Mouse (Mus musculus) lung, embryonic 14.5 days (tissue): ENCODE data around the gene Chrm4. TPM values are rescaled to one million over a fixed set of nuclear protein-coding genes. Genes with fewer than 3 reads are reported as not detected.

ENCODE experiments used
- ATAC-seq: fragments of 200-750 bp; cut with Nextera tagmentation; 2 replicates; pipeline ENCODE4 v1.8.0; 2017; ENCODE audit warnings: mild to moderate bottlenecking, moderate TSS enrichment, moderate library complexity; ENCODE audit not compliant: insufficient read depth
- DNase-seq: peaks from one replicate; pipeline ENCODE4 v3.0.0-alpha.2; 2015
- H3K27ac ChIP-seq: fragments of 300-500 bp; sonication (generic); 2 replicates; pipeline ENCODE4 v1.5.1; 2014; ENCODE audit warnings: low read depth, mild to moderate bottlenecking, moderate library complexity
- H3K27me3 ChIP-seq: fragments of 300-500 bp; sonication (generic); 2 replicates; pipeline ENCODE4 v1.6.1; 2014; ENCODE audit warnings: low read length, control low read depth; ENCODE audit not compliant: insufficient read depth
- H3K36me3 ChIP-seq: fragments of 300-500 bp; sonication (generic); 2 replicates; pipeline ENCODE4 v1.6.1; 2014; ENCODE audit warnings: control low read depth; ENCODE audit not compliant: insufficient read depth
- H3K4me1 ChIP-seq: fragments of 300-500 bp; sonication (generic); 2 replicates; pipeline ENCODE4 v1.6.1; 2014; ENCODE audit warnings: antibody characterized with exemption, control low read depth; ENCODE audit not compliant: insufficient read depth
- H3K4me2 ChIP-seq: fragments of 300-500 bp; sonication (generic); 2 replicates; pipeline ENCODE4 v1.6.1; 2014; ENCODE audit warnings: mild to moderate bottlenecking
- H3K4me3 ChIP-seq: fragments of 300-500 bp; sonication (generic); 2 replicates; pipeline ENCODE4 v1.5.1; 2014; ENCODE audit warnings: low read depth, low read length
- H3K9ac ChIP-seq: fragments of 300-500 bp; sonication (generic); 2 replicates; pipeline ENCODE4 v1.6.1; 2014
- H3K9me3 ChIP-seq: fragments of 300-500 bp; sonication (generic); 2 replicates; pipeline ENCODE4 v1.6.1; 2016; ENCODE audit warnings: low read depth, low read length, control low read depth
- CTCF ChIP-seq: IDR thresholded peaks from 2 replicates; pipeline ENCODE4 v1.5.1; 2016; ENCODE audit warnings: antibody characterized with exemption, low read depth
- WGBS: fragments of 180-500 bp; shearing (Covaris S2); extraction: QIAGEN DNeasy Blood & Tissue Kit; methylation state at CpG from one replicate; pipeline ENCODE4 v1.1.7; 2014; 5-methylcytosine and 5-hydroxymethylcytosine counted together
- polyA plus RNA-seq: library from polyadenylated mRNA; unstranded; fragments of >200 nt; fragmentation: Nextera tagmentation; extraction: Ambion mirVana; gene quantifications from 2 replicates; pipeline ENCODE4 v1.2.1, GENCODE M21; 2014

Gene Chrm4
- polyA plus RNA-seq, 1 experiment from 2014 or later, result 0.33 TPM

- peaks cover 25% of the 10 kb centered on the region; the same call in 1 of the 2 replicates for H3K36me3 ChIP-seq
- no peak for TF ChIP-seq CTCF
- no peak overlapping the region for H3K4me3 ChIP-seq
- no peaks in the 10 kb centered on the region for H3K27me3 ChIP-seq
- H3K9me3 ChIP-seq, result no peaks in the 10 kb centered on the region
- no peak overlapping the region for H3K9ac ChIP-seq
- H3K4me2 ChIP-seq, result no peak overlapping the region
- H3K27ac ChIP-seq, result no peak overlapping the region
- DNase-seq, result no peak
- no peaks in the 10 kb centered on the region for H3K4me1 ChIP-seq
- ATAC-seq, result no peak
- WGBS, result 89% methylated on average over 3 of the region's 3 CpGs
Observed at GRCm38 (mm10) chr2:91899141-91899540, 27.9 kb upstream of the Chrm4 start.

- WGBS, result 91% methylated on average over 8 of the region's 8 CpGs
- DNase-seq (no peak), ATAC-seq (no peak)
- Histone ChIP-seq H3K4me3 (no peak overlapping the region), H3K4me1 (no peaks in the 10 kb centered on the region), H3K9me3 (no peaks in the 10 kb centered on the region), H3K4me2 (no peak overlapping the region), H3K27me3 (no peaks in the 10 kb centered on the region), H3K9ac (no peak overlapping the region), H3K36me3 (peaks cover 24% of the 10 kb centered on the region; the same call in 1 of the 2 replicates), H3K27ac (no peak overlapping the region)
- no peak for TF ChIP-seq CTCF
Observed at GRCm38 (mm10) chr2:91900431-91900830, 26.6 kb upstream of the Chrm4 start.

GRCm38 (mm10) chr2:91902336-91902735, 24.7 kb upstream of the Chrm4 start:
- WGBS, result 60% methylated on average over 5 of the region's 5 CpGs
- no peaks in the 10 kb centered on the region for H3K27me3 ChIP-seq
- no peak for DNase-seq

GRCm38 (mm10) chr2:91903171-91903925, 23.7 kb upstream of the Chrm4 start:
- Histone ChIP-seq H3K36me3 (peaks cover 25% of the 10 kb centered on the region; the same call in 1 of the 2 replicates), H3K4me3 (no peak overlapping the region), H3K4me1 (no peaks in the 10 kb centered on the region), H3K9me3 (no peaks in the 10 kb centered on the region), H3K9ac (no peak overlapping the region), H3K27ac (no peak overlapping the region), H3K27me3 (no peaks in the 10 kb centered on the region), H3K4me2 (no peak overlapping the region)
- no peak for DNase-seq
- TF ChIP-seq CTCF, result no peak
- ATAC-seq, result no peak
- WGBS, result 82% methylated on average over 3 of the region's 3 CpGs

More at GRCm38 (mm10) chr2:91902336-91902735, 24.7 kb upstream of the Chrm4 start:
- no peak for ATAC-seq
- TF ChIP-seq CTCF, result no peak
- Histone ChIP-seq H3K36me3 (peaks cover 20% of the 10 kb centered on the region; the same call in 1 of the 2 replicates), H3K27ac (no peak overlapping the region), H3K4me3 (no peak overlapping the region), H3K9ac (no peak overlapping the region), H3K4me1 (no peaks in the 10 kb centered on the region), H3K4me2 (no peak overlapping the region), H3K9me3 (no peaks in the 10 kb centered on the region)

DNA sequence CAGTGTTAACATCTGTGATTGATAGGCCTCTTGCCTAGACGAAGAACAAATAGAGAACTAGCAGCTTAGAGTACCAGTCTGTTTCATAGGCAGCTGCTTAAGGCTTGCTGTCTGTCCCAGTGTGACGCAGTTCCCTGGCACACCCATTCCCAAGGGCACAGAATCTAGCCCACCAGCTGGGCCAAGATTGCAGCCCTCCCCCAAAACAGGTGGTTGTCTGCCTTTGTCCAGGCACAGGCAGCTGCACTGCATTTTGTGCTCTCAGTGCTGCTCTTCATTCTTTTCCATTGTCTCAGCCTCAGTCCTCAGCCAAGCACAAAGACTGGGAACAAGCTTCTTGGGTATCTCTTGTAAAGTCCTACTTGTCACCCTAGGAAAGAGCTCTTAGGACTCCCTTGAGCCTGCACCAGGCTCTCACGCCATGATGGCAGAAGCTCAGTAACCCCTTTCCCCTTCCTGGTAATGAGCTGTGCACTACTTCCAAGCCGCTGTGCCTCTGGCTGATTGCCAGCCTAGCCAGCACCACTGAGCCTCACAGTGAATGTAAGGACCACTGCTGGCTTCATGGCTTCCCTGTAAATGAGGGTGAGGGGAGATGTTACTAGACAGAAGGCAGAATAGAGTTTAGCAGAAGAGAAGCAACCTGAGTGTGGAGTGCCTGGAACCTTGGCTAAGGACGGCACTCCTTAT, 22.3 kb upstream of the Chrm4 start:
- H3K9me3 ChIP-seq, result no peaks in the 10 kb centered on the region
- H3K27me3 ChIP-seq, result no peaks in the 10 kb centered on the region
- peaks cover 32% of the 10 kb centered on the region; the same call in 1 of the 2 replicates for H3K36me3 ChIP-seq
- no peak for TF ChIP-seq CTCF
- no peak overlapping the region for H3K4me2 ChIP-seq
- WGBS, result 63% methylated on average over 5 of the region's 5 CpGs
- no peak overlapping the region for H3K9ac ChIP-seq
- no peak overlapping the region for H3K4me3 ChIP-seq
- ATAC-seq (no peak), DNase-seq (peak; percentile 12)
- no peaks in the 10 kb centered on the region for H3K4me1 ChIP-seq
- no peak overlapping the region for H3K27ac ChIP-seq

DNA sequence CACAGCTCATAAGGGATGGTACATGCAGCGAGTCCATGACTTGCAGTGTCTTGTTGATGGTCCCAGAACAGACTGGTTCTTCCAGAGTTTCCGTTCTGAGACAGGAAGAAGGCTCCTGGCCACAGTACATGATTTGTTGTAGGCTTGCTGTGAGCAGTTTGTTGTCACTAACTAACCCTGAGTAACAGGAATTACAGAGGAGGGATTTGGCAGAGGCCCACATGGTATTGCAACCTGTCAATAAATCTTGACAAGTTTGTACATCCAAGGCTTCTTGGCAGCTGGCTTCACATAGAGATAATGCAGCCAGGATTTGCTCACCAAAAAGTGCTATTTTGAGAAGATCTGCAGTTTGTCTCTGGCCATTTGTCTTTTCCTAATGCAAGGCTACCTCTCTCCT, 20.9 kb upstream of the Chrm4 start:
- H3K27me3 ChIP-seq, result no peaks in the 10 kb centered on the region
- no peaks in the 10 kb centered on the region for H3K4me1 ChIP-seq
- no peak overlapping the region for H3K4me3 ChIP-seq
- 95% methylated on average over 2 of the region's 2 CpGs for WGBS
- no peak overlapping the region for H3K4me2 ChIP-seq
- no peak overlapping the region for H3K27ac ChIP-seq
- H3K9me3 ChIP-seq, result no peaks in the 10 kb centered on the region
- ATAC-seq (no peak), DNase-seq (no peak)
- H3K36me3 ChIP-seq, result peaks cover 38% of the 10 kb centered on the region; the same call in 1 of the 2 replicates
- TF ChIP-seq CTCF, result no peak
- H3K9ac ChIP-seq, result no peak overlapping the region

GRCm38 (mm10) chr2:91912616-91913015, 14.4 kb upstream of the Chrm4 start:
- H3K4me3 ChIP-seq, result no peak overlapping the region
- peaks cover 72% of the 10 kb centered on the region for H3K36me3 ChIP-seq
- no peak for TF ChIP-seq CTCF
- no peak overlapping the region for H3K9ac ChIP-seq
- ATAC-seq (no peak), DNase-seq (no peak)
- no peaks in the 10 kb centered on the region for H3K9me3 ChIP-seq
- no peaks in the 10 kb centered on the region for H3K27me3 ChIP-seq
- 63% methylated on average over 3 of the region's 3 CpGs for WGBS
- no peaks in the 10 kb centered on the region for H3K4me1 ChIP-seq
- no peak overlapping the region for H3K27ac ChIP-seq
- no peak overlapping the region for H3K4me2 ChIP-seq
